Mouse (Mus musculus): ENCODE data around the gene Cacna2d2. TPM values are rescaled to one million over a fixed set of nuclear protein-coding genes. Genes with fewer than 3 reads are reported as not detected.

Gene Cacna2d2
- polyA plus RNA-seq, 1 experiment: 0.72 TPM

DNA sequence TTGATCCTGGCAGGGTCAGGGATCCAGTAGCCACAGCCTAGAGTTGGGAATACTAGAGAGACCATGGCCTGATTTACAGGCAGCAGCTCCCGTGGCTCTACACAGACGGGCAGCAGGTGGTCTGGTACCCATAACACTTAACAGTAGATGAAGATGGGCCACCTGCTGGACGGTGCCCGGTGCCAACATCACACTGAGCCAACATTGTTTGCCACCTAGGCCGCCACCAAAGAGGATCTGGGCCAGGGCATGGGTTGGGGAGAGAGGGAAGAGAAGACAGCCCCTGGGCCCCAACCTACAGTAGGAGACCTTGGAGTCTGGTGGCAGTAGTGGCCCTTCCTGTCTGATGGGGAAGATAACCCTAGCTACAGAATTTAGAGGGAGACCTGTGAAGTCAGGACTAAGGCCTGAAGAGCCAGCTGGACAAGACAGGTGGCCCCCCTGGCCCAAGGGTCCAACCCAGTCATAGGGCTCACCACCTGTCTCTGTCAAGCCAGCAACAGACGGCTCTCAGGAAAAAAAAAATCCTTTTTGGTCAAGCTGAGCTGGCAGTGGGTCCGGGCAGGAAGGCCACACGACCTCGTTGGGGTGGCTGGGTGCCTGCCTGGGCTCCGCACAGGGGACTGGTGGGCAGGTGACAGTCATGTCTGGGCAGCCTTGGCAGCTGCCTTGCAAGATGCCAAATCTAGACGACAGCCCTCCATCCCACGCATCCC is 102.9 kb downstream of the Cacna2d2 start:
- H3K4me3 ChIP-seq (replicated peaks; ENCODE audit: extremely low read depth, low read depth, low read length): no peak overlapping the region
- 82% methylated on average over 12 of the region's 12 CpGs for WGBS
- DNase-seq: no peak
- H3K4me1 ChIP-seq (ENCODE audit: control insufficient read depth, insufficient read depth, low read length): no peaks in the 10 kb centered on the region
- no peak for TF ChIP-seq CTCF (IDR thresholded peaks at IDR 0.05; ENCODE audit: insufficient read depth, low read length)
- no peak for TF ChIP-seq POLR2A (IDR thresholded peaks at IDR 0.05; ENCODE audit: borderline replicate concordance, extremely low read depth, low read depth, low read length)

GRCm38 (mm10) chr9:107504662-107505537 is 105.5 kb downstream of the Cacna2d2 start:
- H3K4me1 ChIP-seq (ENCODE audit: control insufficient read depth, insufficient read depth, low read length): no peaks in the 10 kb centered on the region
- no peak for DNase-seq
- no peak overlapping the region for H3K4me3 ChIP-seq (replicated peaks; ENCODE audit: extremely low read depth, low read depth, low read length)
- no peak for TF ChIP-seq POLR2A (IDR thresholded peaks at IDR 0.05; ENCODE audit: borderline replicate concordance, extremely low read depth, low read depth, low read length)
- no peak for TF ChIP-seq CTCF (IDR thresholded peaks at IDR 0.05; ENCODE audit: insufficient read depth, low read length)
- WGBS: 76% methylated on average over 19 of the region's 19 CpGs

- TF ChIP-seq POLR2A (IDR thresholded peaks at IDR 0.05; ENCODE audit: borderline replicate concordance, extremely low read depth, low read depth, low read length): no peak
- WGBS: 50% methylated on average over 10 of the region's 10 CpGs
- no peak for DNase-seq
- Histone ChIP-seq H3K4me3 (replicated peaks; ENCODE audit: extremely low read depth, low read depth, low read length) (no peak overlapping the region), H3K4me1 (ENCODE audit: control insufficient read depth, insufficient read depth, low read length) (no peaks in the 10 kb centered on the region)
Observed at GRCm38 (mm10) chr9:107508266-107508665, 108.9 kb downstream of the Cacna2d2 start.

DNA sequence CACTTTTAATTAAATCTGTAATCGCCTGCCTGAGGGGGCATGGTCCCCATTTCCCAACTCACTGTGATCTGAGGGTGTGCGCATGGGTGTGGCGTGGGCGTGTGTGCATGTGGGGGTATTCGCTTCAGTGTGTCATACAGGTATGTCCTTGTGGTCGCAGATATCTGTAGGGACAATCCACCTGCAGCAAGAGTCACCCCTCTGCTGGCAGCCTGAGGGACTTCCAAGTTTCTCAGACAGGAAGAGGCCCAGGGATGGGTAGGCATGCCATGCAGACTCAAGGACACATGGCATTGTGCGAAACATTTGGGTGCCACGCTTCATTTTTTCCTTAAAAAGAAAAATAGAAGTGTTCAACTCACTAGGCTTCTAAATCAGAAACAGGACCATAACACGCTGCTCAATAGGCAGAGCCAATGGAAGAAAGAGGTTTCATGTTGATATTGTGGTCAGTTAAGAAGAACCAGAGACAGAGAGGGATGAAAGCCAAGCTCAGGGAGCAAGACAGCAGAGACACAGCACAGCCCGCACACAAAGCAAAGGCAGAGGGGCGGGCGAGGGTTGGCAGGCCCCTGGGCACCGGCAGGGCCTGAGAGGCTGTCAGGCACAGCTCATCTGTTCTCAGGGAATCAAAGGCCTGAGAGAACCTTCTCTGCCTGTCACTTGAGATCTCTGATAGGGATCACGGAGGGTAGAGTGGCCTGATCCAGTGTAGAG is 111.1 kb downstream of the Cacna2d2 start:
- WGBS: 71% methylated on average over 14 of the region's 14 CpGs
- Histone ChIP-seq H3K4me1 (ENCODE audit: control insufficient read depth, insufficient read depth, low read length) (no peaks in the 10 kb centered on the region), H3K4me3 (replicated peaks; ENCODE audit: extremely low read depth, low read depth, low read length) (no peak overlapping the region)
- TF ChIP-seq POLR2A (IDR thresholded peaks at IDR 0.05; ENCODE audit: borderline replicate concordance, extremely low read depth, low read depth, low read length) (no peak), CTCF (IDR thresholded peaks at IDR 0.05; ENCODE audit: insufficient read depth, low read length) (no peak)
- no peak for DNase-seq

DNA sequence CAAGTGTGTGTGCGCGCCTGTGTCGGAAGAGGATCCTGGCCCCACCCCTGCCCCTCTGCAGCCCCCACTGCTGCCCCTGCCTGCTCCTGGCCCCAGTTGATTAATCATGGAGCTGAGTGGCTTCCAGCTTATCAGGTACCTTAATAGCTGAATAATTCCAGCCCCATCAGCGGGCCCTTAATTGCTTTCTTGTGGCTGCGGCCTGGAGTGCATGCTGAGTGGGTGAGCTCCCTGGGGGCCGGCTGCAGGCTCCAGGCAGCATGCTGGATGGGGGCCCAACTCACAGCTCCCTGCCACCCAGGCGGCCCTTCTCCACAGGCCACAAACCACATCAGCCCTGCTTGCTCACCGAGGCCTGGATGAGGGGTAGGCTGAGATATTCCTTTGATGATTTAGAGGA is 112.0 kb downstream of the Cacna2d2 start:
- TF ChIP-seq POLR2A (IDR thresholded peaks at IDR 0.05; ENCODE audit: borderline replicate concordance, extremely low read depth, low read depth, low read length): no peak
- no peak for TF ChIP-seq CTCF (IDR thresholded peaks at IDR 0.05; ENCODE audit: insufficient read depth, low read length)
- no peak for DNase-seq
- WGBS: 55% methylated on average over 8 of the region's 8 CpGs
- H3K4me1 ChIP-seq (ENCODE audit: control insufficient read depth, insufficient read depth, low read length): no peaks in the 10 kb centered on the region
- H3K4me3 ChIP-seq (replicated peaks; ENCODE audit: extremely low read depth, low read depth, low read length): no peak overlapping the region

DNA sequence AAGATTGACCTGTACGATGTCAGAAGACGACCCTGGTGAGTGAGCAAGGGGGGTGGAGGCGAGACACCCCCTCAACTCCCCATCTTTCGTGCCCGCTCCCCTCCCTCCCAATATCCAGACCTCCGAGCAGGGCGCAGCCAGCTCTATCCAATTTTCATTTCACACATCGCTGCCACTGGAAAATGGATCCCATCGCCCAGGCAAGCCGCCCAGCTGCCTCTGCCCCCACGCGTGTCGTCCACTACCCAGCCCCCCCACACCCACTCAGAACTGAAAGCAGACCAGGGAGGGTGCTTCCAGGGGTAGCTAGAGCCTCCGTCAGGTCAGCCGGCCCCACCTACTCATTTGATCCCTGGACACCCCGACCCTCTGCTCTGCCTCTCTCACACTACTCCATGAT is 112.9 kb downstream of the Cacna2d2 start:
- WGBS: 83% methylated on average over 16 of the region's 16 CpGs
- Histone ChIP-seq H3K4me3 (replicated peaks; ENCODE audit: extremely low read depth, low read depth, low read length) (no peak overlapping the region), H3K4me1 (ENCODE audit: control insufficient read depth, insufficient read depth, low read length) (no peaks in the 10 kb centered on the region)
- TF ChIP-seq CTCF (IDR thresholded peaks at IDR 0.05; ENCODE audit: insufficient read depth, low read length) (no peak), POLR2A (IDR thresholded peaks at IDR 0.05; ENCODE audit: borderline replicate concordance, extremely low read depth, low read depth, low read length) (no peak)
- no peak for DNase-seq

- peak; percentile 80 for DNase-seq
- 18% methylated on average over 14 of the region's 14 CpGs for WGBS
- TF ChIP-seq POLR2A (IDR thresholded peaks at IDR 0.05; ENCODE audit: borderline replicate concordance, extremely low read depth, low read depth, low read length) (no peak), CTCF (IDR thresholded peaks at IDR 0.05; ENCODE audit: insufficient read depth, low read length) (peak; percentile 92)
- Histone ChIP-seq H3K4me3 (replicated peaks; ENCODE audit: extremely low read depth, low read depth, low read length) (no peak overlapping the region), H3K4me1 (ENCODE audit: control insufficient read depth, insufficient read depth, low read length) (no peaks in the 10 kb centered on the region)
Observed at GRCm38 (mm10) chr9:107514303-107514955, 115.0 kb downstream of the Cacna2d2 start.

DNA sequence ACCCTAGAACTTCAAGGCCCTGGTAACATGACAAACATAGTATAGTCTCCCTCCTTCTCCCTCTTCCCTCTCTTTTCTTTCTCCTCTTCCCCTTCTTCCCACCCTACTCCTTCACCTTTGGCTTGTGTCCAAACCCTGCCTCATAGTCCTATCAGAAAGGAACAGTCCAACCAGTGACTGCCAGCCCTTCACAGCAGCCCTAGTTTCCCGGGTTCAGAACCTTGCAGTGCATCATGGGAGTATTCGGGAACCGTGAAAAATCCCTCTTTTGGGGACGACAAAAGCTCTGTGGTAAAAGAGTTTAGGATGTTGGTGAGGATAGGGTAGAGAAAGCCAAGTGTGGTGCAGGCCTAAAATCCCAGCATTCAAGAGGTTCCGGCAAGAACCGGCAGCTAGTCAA is 120.9 kb downstream of the Cacna2d2 start:
- H3K4me3 ChIP-seq (replicated peaks; ENCODE audit: extremely low read depth, low read depth, low read length): no peak overlapping the region
- DNase-seq: no peak
- 67% methylated on average over 6 of the region's 6 CpGs for WGBS
- TF ChIP-seq CTCF (IDR thresholded peaks at IDR 0.05; ENCODE audit: insufficient read depth, low read length): no peak
- no peak for TF ChIP-seq POLR2A (IDR thresholded peaks at IDR 0.05; ENCODE audit: borderline replicate concordance, extremely low read depth, low read depth, low read length)
- H3K4me1 ChIP-seq (ENCODE audit: control insufficient read depth, insufficient read depth, low read length): no peaks in the 10 kb centered on the region

DNA sequence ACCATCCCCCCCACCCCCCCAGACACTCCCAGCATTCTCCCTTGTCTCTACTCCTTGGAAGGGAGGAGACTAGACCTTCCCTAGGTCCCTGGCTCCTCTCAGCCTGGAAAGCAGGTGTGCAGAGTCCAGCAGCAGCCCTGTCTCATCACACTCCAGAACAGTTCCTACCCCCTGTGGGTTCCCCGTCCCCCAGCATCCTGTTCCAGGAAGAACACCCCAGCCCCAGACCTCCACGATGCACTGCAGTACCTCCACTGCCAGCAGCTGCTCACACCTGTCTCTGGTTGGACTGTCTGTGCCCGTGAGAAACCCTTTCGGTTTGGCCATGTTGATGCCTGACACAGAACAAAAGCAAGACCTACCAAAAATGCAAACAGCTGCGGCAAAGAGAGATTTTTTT is 121.8 kb downstream of the Cacna2d2 start:
- no peak overlapping the region for H3K4me3 ChIP-seq (replicated peaks; ENCODE audit: extremely low read depth, low read depth, low read length)
- TF ChIP-seq POLR2A (IDR thresholded peaks at IDR 0.05; ENCODE audit: borderline replicate concordance, extremely low read depth, low read depth, low read length) (no peak), CTCF (IDR thresholded peaks at IDR 0.05; ENCODE audit: insufficient read depth, low read length) (no peak)
- DNase-seq: no peak

More for the DNA sequence above, 121.8 kb downstream of the Cacna2d2 start:
- no peaks in the 10 kb centered on the region for H3K4me1 ChIP-seq (ENCODE audit: control insufficient read depth, insufficient read depth, low read length)
- WGBS: 47% methylated on average over 5 of the region's 5 CpGs
